Mouse (Mus musculus) forebrain, embryonic 11.5 days (tissue): ENCODE measurements around the gene Slc35f6. TPM values are rescaled to one million over a fixed set of nuclear protein-coding genes. Genes with fewer than 3 reads are reported as not detected.
"Not testable (repeated sequence)": the region's sequence is repeated elsewhere in the genome, so short reads cannot be mapped to it uniquely, and the experiment has no call there.

Experiments used
- ATAC-seq: fragments of 200-750 bp; cut with Nextera tagmentation; replicated peaks from 2 replicates; pipeline ENCODE4 v1.8.0; 2017; ENCODE audit warnings: moderate TSS enrichment; ENCODE audit not compliant: low FRiP score
- DNase-seq: peaks from one replicate; pipeline ENCODE4 v3.0.0-alpha.2; 2017; ENCODE audit warnings: low spot score
- H3K27ac ChIP-seq: fragments of 300-500 bp; sonication (generic); 2 replicates; pipeline ENCODE4 v1.5.1; 2014; ENCODE audit warnings: low read depth, low read length
- H3K27me3 ChIP-seq: fragments of 300-500 bp; sonication (generic); 2 replicates; pipeline ENCODE4 v1.6.1; 2014; ENCODE audit warnings: mild to moderate bottlenecking, low read length, mixed read lengths; ENCODE audit not compliant: control insufficient read depth, insufficient read depth
- H3K36me3 ChIP-seq: fragments of 300-500 bp; sonication (generic); 2 replicates; pipeline ENCODE4 v1.6.1; 2014; ENCODE audit warnings: mild to moderate bottlenecking, low read length, moderate library complexity, mixed read lengths; ENCODE audit not compliant: control insufficient read depth, insufficient read depth
- H3K4me1 ChIP-seq: fragments of 300-500 bp; sonication (generic); replicated peaks from 2 replicates; pipeline ENCODE4 v1.6.1; 2014; ENCODE audit warnings: low read length, mixed read lengths; ENCODE audit not compliant: control insufficient read depth, insufficient read depth
- H3K4me2 ChIP-seq: fragments of 300-500 bp; sonication (generic); 2 replicates; pipeline ENCODE4 v1.6.1; 2014; ENCODE audit warnings: low read depth, mild to moderate bottlenecking, low read length, moderate library complexity, mixed read lengths; ENCODE audit not compliant: severe bottlenecking
- H3K4me3 ChIP-seq: fragments of 300-500 bp; sonication (generic); 2 replicates; pipeline ENCODE4 v1.5.1; 2014; ENCODE audit warnings: low read depth, low read length
- H3K9ac ChIP-seq: fragments of 300-500 bp; sonication (generic); 2 replicates; pipeline ENCODE4 v1.6.1; 2014; ENCODE audit warnings: low read length
- H3K9me3 ChIP-seq: fragments of 300-500 bp; sonication (generic); 2 replicates; pipeline ENCODE4 v1.6.1; 2016; ENCODE audit warnings: low read length, mixed read lengths; ENCODE audit not compliant: control insufficient read depth
- WGBS: fragments of 180-500 bp; shearing (Covaris S2); extraction: QIAGEN DNeasy Blood & Tissue Kit; methylation state at CpG from one replicate; pipeline ENCODE4 v1.1.7; 2014; 5-methylcytosine and 5-hydroxymethylcytosine counted together
- polyA plus RNA-seq: library from polyadenylated mRNA; unstranded; fragments of >200 nt; fragmentation: Nextera tagmentation; extraction: Ambion mirVana; gene quantifications from 2 replicates; pipeline ENCODE4 v1.2.1, GENCODE M21; 2014

The Slc35f6 gene
- polyA plus RNA-seq, 1 experiment from 2014 or later, result 24.1 TPM

GRCm38 (mm10) chr5:30678722-30679296, 31.1 kb downstream of the Slc35f6 start:
- ATAC-seq (no peak), DNase-seq (no peak)
- H3K36me3 ChIP-seq, result peaks cover 9% of the 10 kb centered on the region; the same call in 1 of the 2 replicates
- WGBS, result 96% methylated on average over 4 of the region's 4 CpGs
- H3K27me3 ChIP-seq, result no peaks in the 10 kb centered on the region
- no peak overlapping the region for H3K9ac ChIP-seq
- H3K27ac ChIP-seq, result no peak overlapping the region
- no peak overlapping the region for H3K4me3 ChIP-seq
- H3K4me1 ChIP-seq, result no peaks in the 10 kb centered on the region
- H3K4me2 ChIP-seq, result no peak overlapping the region
- H3K9me3 ChIP-seq, result no peaks in the 10 kb centered on the region

DNA sequence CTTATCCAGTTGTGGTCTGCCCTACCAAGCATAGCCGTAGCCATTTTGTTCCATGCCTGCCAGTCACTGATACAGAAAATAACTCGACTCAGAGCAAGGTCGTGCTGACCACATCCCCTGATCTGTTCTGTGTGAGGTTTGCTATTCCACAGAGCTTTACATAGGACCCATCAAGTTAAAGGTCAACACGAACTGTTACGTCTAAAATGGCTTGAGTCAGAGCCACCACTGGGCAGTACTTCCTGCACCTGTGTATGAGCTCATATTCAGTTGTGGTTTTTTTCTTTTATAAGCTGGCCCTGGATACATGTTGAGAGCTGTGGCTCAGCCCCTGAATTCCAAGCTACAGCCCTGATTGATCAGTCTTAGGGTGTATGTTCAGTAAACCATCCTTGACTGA, 31.9 kb downstream of the Slc35f6 start:
- Histone ChIP-seq H3K36me3 (peaks cover 6% of the 10 kb centered on the region; the same call in 1 of the 2 replicates), H3K4me2 (no peak overlapping the region), H3K9ac (no peak overlapping the region), H3K27me3 (no peaks in the 10 kb centered on the region), H3K4me1 (no peaks in the 10 kb centered on the region), H3K9me3 (no peaks in the 10 kb centered on the region), H3K4me3 (no peak overlapping the region), H3K27ac (no peak overlapping the region)
- ATAC-seq (no peak), DNase-seq (no peak)
- WGBS, result 88% methylated on average over 5 of the region's 5 CpGs

- H3K27me3 ChIP-seq, result no peaks in the 10 kb centered on the region
- no peaks in the 10 kb centered on the region for H3K9me3 ChIP-seq
- 87% methylated on average over 5 of the region's 5 CpGs for WGBS
- H3K36me3 ChIP-seq, result no peaks in the 10 kb centered on the region
- no peak overlapping the region for H3K4me3 ChIP-seq
- no peak overlapping the region for H3K9ac ChIP-seq
- no peak overlapping the region for H3K4me2 ChIP-seq
- no peak for DNase-seq
- no peaks in the 10 kb centered on the region for H3K4me1 ChIP-seq
- ATAC-seq, result no peak
- no peak overlapping the region for H3K27ac ChIP-seq
Observed at GRCm38 (mm10) chr5:30681970-30682369, 34.2 kb downstream of the Slc35f6 start.

DNA sequence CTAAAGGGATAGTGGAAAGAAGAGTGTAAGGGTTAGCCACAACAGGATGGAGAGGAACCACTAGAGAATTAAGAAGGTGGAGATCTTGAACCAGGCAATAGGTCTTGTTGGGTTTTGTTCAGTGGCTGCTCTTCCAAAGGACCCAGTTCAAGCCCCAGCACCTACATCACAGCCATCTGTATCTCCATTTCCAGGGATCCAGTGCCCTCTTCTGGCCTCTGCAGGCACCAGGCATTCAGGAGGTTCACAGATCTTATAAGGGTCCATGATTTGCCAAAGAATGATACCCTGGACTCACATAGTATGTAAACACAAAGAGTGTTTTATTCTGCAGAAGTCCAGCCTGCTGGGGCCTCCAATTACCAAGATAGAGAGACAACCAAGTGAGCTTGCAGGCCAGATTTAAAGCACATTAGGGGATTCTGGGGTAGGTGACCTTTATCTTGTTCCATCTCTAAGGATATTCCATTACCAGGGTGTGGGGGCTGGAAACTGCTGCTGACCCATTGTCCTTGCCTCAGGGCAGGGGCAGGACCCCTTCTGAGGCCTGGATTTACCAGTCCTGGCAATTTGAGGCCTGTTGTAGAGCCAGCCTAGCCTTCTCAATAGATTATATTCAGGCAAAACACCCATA, 35.4 kb downstream of the Slc35f6 start:
- Histone ChIP-seq H3K27ac (no peak overlapping the region), H3K27me3 (no peaks in the 10 kb centered on the region), H3K4me3 (no peak overlapping the region), H3K4me1 (no peaks in the 10 kb centered on the region), H3K9me3 (no peaks in the 10 kb centered on the region), H3K9ac (no peak overlapping the region), H3K36me3 (no peaks in the 10 kb centered on the region), H3K4me2 (no peak overlapping the region)
- no peak for ATAC-seq
- DNase-seq, result no peak

DNA sequence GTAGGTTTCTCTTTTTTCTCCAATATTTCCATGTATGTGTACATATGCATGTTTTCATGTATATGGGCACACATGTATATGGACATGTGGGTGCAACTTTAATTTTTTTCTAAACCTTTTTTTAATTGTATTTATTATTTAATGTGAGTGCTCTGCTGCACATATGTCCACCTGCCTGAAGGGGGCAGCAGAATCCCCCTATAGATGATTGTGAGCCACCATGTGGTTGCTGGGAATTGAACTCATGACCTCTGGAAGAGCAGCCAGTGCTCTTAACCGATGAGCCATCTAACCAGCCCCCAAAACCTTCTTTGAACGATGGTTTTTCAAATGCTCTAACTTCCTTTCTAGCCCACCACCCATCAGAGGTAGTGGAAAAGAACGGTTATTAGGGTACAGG, 36.3 kb downstream of the Slc35f6 start:
- H3K9ac ChIP-seq, result no peak overlapping the region
- H3K27ac ChIP-seq, result no peak overlapping the region
- ATAC-seq (no peak), DNase-seq (no peak)
- no peak overlapping the region for H3K4me2 ChIP-seq
- no peaks in the 10 kb centered on the region for H3K9me3 ChIP-seq
- no peaks in the 10 kb centered on the region for H3K36me3 ChIP-seq
- WGBS, result 74% methylated on average over 3 of the region's 3 CpGs
- no peaks in the 10 kb centered on the region for H3K4me1 ChIP-seq
- no peaks in the 10 kb centered on the region for H3K27me3 ChIP-seq
- H3K4me3 ChIP-seq, result no peak overlapping the region

DNA sequence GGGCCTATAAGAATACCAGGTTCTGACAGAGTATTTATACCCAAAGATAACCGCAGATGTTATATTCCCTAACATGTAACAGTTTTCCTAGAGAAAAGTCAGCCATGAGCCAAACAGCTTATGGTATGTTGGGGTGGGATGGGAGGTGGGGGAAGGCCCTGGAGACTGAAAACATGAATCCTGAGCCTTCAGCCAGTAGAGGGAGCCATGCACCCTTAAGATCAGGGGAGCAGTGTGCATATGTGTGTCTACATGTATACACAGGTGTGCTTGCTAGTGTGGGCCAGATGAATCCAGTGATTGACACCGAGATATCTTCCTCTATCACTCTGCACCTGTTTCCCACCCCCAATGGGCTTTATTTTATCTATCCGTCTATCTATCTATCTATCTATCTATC, 39.0 kb downstream of the Slc35f6 start:
- ATAC-seq (no peak), DNase-seq (no peak)
- Histone ChIP-seq H3K9ac (no peak overlapping the region), H3K36me3 (no peaks in the 10 kb centered on the region), H3K27ac (no peak overlapping the region), H3K9me3 (no peaks in the 10 kb centered on the region), H3K4me2 (no peak overlapping the region), H3K4me3 (no peak overlapping the region), H3K27me3 (no peaks in the 10 kb centered on the region), H3K4me1 (no peaks in the 10 kb centered on the region)
- 59% methylated on average over 3 of the region's 3 CpGs for WGBS

GRCm38 (mm10) chr5:30700361-30701000, 52.7 kb downstream of the Slc35f6 start:
- no peak for DNase-seq
- no peak overlapping the region for H3K4me2 ChIP-seq
- WGBS, result 90% methylated on average over 8 of the region's 8 CpGs
- H3K27me3 ChIP-seq, result no peaks in the 10 kb centered on the region
- H3K4me1 ChIP-seq, result no peaks in the 10 kb centered on the region
- no peak overlapping the region for H3K9ac ChIP-seq
- ATAC-seq, result no peak
- no peak overlapping the region for H3K27ac ChIP-seq
- no peaks in the 10 kb centered on the region for H3K9me3 ChIP-seq
- H3K4me3 ChIP-seq, result no peak overlapping the region
- H3K36me3 ChIP-seq, result no peaks in the 10 kb centered on the region

GRCm38 (mm10) chr5:30701373-30701772, 53.6 kb downstream of the Slc35f6 start:
- not testable (repeated sequence) for ATAC-seq, H3K27me3 ChIP-seq, DNase-seq, H3K4me2 ChIP-seq, H3K4me1 ChIP-seq, H3K27ac ChIP-seq, H3K36me3 ChIP-seq, H3K9ac ChIP-seq, H3K9me3 ChIP-seq, H3K4me3 ChIP-seq
- 27% methylated on average over 4 of the region's 4 CpGs for WGBS

DNA sequence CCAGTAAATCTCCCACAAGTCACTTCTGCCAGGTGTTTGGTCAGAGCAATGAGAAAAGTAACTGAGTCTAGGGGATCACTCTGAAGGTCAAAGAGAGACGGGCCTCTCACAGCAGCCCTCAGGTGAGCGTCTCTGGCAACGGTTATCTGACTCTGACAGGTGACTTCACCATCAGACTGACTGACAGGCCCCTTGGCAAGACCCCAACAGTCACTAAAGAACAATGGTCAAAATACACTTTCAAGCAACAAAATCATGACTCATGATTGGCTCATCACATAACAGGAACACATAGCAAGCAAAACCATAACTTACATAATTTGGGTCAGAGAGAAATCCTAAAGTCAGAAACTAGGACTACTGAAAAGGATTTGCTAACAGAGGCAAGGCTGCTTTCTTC, 54.1 kb downstream of the Slc35f6 start:
- H3K27ac ChIP-seq, result no peak overlapping the region
- H3K27me3 ChIP-seq, result no peaks in the 10 kb centered on the region
- H3K36me3 ChIP-seq, result no peaks in the 10 kb centered on the region
- DNase-seq (no peak), ATAC-seq (no peak)
- WGBS, result 90% methylated on average over 3 of the region's 3 CpGs
- no peak overlapping the region for H3K4me2 ChIP-seq
- H3K4me3 ChIP-seq, result no peak overlapping the region
- no peaks in the 10 kb centered on the region for H3K4me1 ChIP-seq
- H3K9ac ChIP-seq, result no peak overlapping the region
- no peaks in the 10 kb centered on the region for H3K9me3 ChIP-seq
